Mouse (Mus musculus): ENCODE results near the gene Gpr89. TPM values are rescaled to one million over a fixed set of nuclear protein-coding genes. Genes with fewer than 3 reads are reported as not detected.

Gene Gpr89
- 35.4 and 36.0 TPM in 2 replicates for polyA plus RNA-seq (2014; fragmentation: Nextera tagmentation; extraction: Ambion mirVana)

GRCm38 (mm10) chr3:96904851-96905541 is at the start of gene Gpr89:
Gene Gpr89, minus strand, starts transcription at chr3:96905346.
- peak; percentile 97 for DNase-seq (ENCODE audit: low spot score)
- Histone ChIP-seq H3K4me1 (replicated peaks; ENCODE audit: control insufficient read depth, insufficient read depth, low read length) (peaks cover 5% of the 10 kb centered on the region; the same call in 1 of the 2 replicates), H3K27me3 (ENCODE audit: control insufficient read depth, insufficient read depth, low read length) (peaks cover 2% of the 10 kb centered on the region; the same call in 1 of the 2 replicates), H3K9me3 (ENCODE audit: control insufficient read depth, low read length) (no peaks in the 10 kb centered on the region), H3K4me2 (ENCODE audit: low read depth, low read length, severe bottlenecking) (peak within 1 kb of the TSS; percentile 96), H3K36me3 (ENCODE audit: control insufficient read depth, insufficient read depth, low read length) (no peaks in the 10 kb centered on the region), H3K4me3 (ENCODE audit: low read depth, low read length) (peak within 1 kb of the TSS; percentile 95), H3K27ac (ENCODE audit: low read depth, low read length) (no peak within 1 kb of the TSS), H3K9ac (ENCODE audit: low read length) (peak within 1 kb of the TSS; percentile 87)
- peak; percentile 98 for ATAC-seq (replicated peaks; ENCODE audit: low FRiP score)
- WGBS: under 1% methylated on average over 40 of the region's 40 CpGs

- 63% methylated on average over 14 of the region's 14 CpGs for WGBS
- Histone ChIP-seq H3K4me1 (replicated peaks; ENCODE audit: control insufficient read depth, insufficient read depth, low read length) (no peaks in the 10 kb centered on the region), H3K27ac (ENCODE audit: low read depth, low read length) (no peak overlapping the region), H3K9me3 (ENCODE audit: control insufficient read depth, low read length) (no peaks in the 10 kb centered on the region), H3K36me3 (ENCODE audit: control insufficient read depth, insufficient read depth, low read length) (no peaks in the 10 kb centered on the region), H3K4me3 (ENCODE audit: low read depth, low read length) (no peak overlapping the region), H3K9ac (ENCODE audit: low read length) (no peak overlapping the region), H3K4me2 (ENCODE audit: low read depth, low read length, severe bottlenecking) (no peak overlapping the region), H3K27me3 (ENCODE audit: control insufficient read depth, insufficient read depth, low read length) (no peaks in the 10 kb centered on the region)
- no peak for DNase-seq (ENCODE audit: low spot score)
- ATAC-seq (replicated peaks; ENCODE audit: low FRiP score): no peak
Measured at GRCm38 (mm10) chr3:96953489-96954233, 48.5 kb upstream of the Gpr89 start.

GRCm38 (mm10) chr3:96942706-96943105 is 37.6 kb upstream of the Gpr89 start:
- no peaks in the 10 kb centered on the region for H3K36me3 ChIP-seq (ENCODE audit: control insufficient read depth, insufficient read depth, low read length)
- H3K9me3 ChIP-seq (ENCODE audit: control insufficient read depth, low read length): no peaks in the 10 kb centered on the region
- 83% methylated on average over 2 of the region's 2 CpGs for WGBS
- no peak overlapping the region for H3K4me2 ChIP-seq (ENCODE audit: low read depth, low read length, severe bottlenecking)
- ATAC-seq (replicated peaks; ENCODE audit: low FRiP score): no peak
- H3K4me1 ChIP-seq (replicated peaks; ENCODE audit: control insufficient read depth, insufficient read depth, low read length): peaks cover 2% of the 10 kb centered on the region; the same call in 1 of the 2 replicates
- no peaks in the 10 kb centered on the region for H3K27me3 ChIP-seq (ENCODE audit: control insufficient read depth, insufficient read depth, low read length)
- H3K9ac ChIP-seq (ENCODE audit: low read length): no peak overlapping the region
- DNase-seq (ENCODE audit: low spot score): no peak
- no peak overlapping the region for H3K27ac ChIP-seq (ENCODE audit: low read depth, low read length)
- H3K4me3 ChIP-seq (ENCODE audit: low read depth, low read length): no peak overlapping the region

- H3K4me3 ChIP-seq (ENCODE audit: low read depth, low read length): peak overlapping the region; percentile 17; the same call in 1 of the 2 replicates
Measured at GRCm38 (mm10) chr3:96938738-96939137, 33.6 kb upstream of the Gpr89 start.

GRCm38 (mm10) chr3:96937606-96938005 is 32.5 kb upstream of the Gpr89 start:
- 36% methylated on average over 5 of the region's 5 CpGs for WGBS
- peak; percentile 76 for ATAC-seq (replicated peaks; ENCODE audit: low FRiP score)
- H3K4me2 ChIP-seq (ENCODE audit: low read depth, low read length, severe bottlenecking): no peak overlapping the region

More at GRCm38 (mm10) chr3:96938738-96939137, 33.6 kb upstream of the Gpr89 start:
- ATAC-seq (replicated peaks; ENCODE audit: low FRiP score): peak; percentile 74
- H3K27ac ChIP-seq (ENCODE audit: low read depth, low read length): no peak overlapping the region
- H3K27me3 ChIP-seq (ENCODE audit: control insufficient read depth, insufficient read depth, low read length): no peaks in the 10 kb centered on the region
- H3K36me3 ChIP-seq (ENCODE audit: control insufficient read depth, insufficient read depth, low read length): no peaks in the 10 kb centered on the region
- no peak overlapping the region for H3K9ac ChIP-seq (ENCODE audit: low read length)
- WGBS: 12% methylated on average over 11 of the region's 11 CpGs
- H3K4me2 ChIP-seq (ENCODE audit: low read depth, low read length, severe bottlenecking): peak overlapping the region; percentile 34; the same call in 1 of the 2 replicates
- H3K9me3 ChIP-seq (ENCODE audit: control insufficient read depth, low read length): no peaks in the 10 kb centered on the region
- DNase-seq (ENCODE audit: low spot score): peak; percentile 92
- peaks cover 5% of the 10 kb centered on the region; the same call in 1 of the 2 replicates for H3K4me1 ChIP-seq (replicated peaks; ENCODE audit: control insufficient read depth, insufficient read depth, low read length)

GRCm38 (mm10) chr3:96936241-96936640 is 31.1 kb upstream of the Gpr89 start:
- no peaks in the 10 kb centered on the region for H3K27me3 ChIP-seq (ENCODE audit: control insufficient read depth, insufficient read depth, low read length)
- ATAC-seq (replicated peaks; ENCODE audit: low FRiP score): no peak
- H3K4me2 ChIP-seq (ENCODE audit: low read depth, low read length, severe bottlenecking): no peak overlapping the region
- no peaks in the 10 kb centered on the region for H3K36me3 ChIP-seq (ENCODE audit: control insufficient read depth, insufficient read depth, low read length)
- DNase-seq (ENCODE audit: low spot score): no peak
- H3K9me3 ChIP-seq (ENCODE audit: control insufficient read depth, low read length): no peaks in the 10 kb centered on the region
- H3K9ac ChIP-seq (ENCODE audit: low read length): no peak overlapping the region
- 9% methylated on average over 6 of the region's 6 CpGs for WGBS
- H3K4me1 ChIP-seq (replicated peaks; ENCODE audit: control insufficient read depth, insufficient read depth, low read length): peaks cover 7% of the 10 kb centered on the region; the same call in 1 of the 2 replicates
- H3K27ac ChIP-seq (ENCODE audit: low read depth, low read length): no peak overlapping the region
- no peak overlapping the region for H3K4me3 ChIP-seq (ENCODE audit: low read depth, low read length)

More at GRCm38 (mm10) chr3:96937606-96938005, 32.5 kb upstream of the Gpr89 start:
- DNase-seq (ENCODE audit: low spot score): no peak
- H3K27ac ChIP-seq (ENCODE audit: low read depth, low read length): no peak overlapping the region
- no peaks in the 10 kb centered on the region for H3K27me3 ChIP-seq (ENCODE audit: control insufficient read depth, insufficient read depth, low read length)
- no peak overlapping the region for H3K9ac ChIP-seq (ENCODE audit: low read length)
- no peaks in the 10 kb centered on the region for H3K36me3 ChIP-seq (ENCODE audit: control insufficient read depth, insufficient read depth, low read length)
- H3K9me3 ChIP-seq (ENCODE audit: control insufficient read depth, low read length): no peaks in the 10 kb centered on the region
- no peak overlapping the region for H3K4me3 ChIP-seq (ENCODE audit: low read depth, low read length)
- peaks cover 5% of the 10 kb centered on the region; the same call in 1 of the 2 replicates for H3K4me1 ChIP-seq (replicated peaks; ENCODE audit: control insufficient read depth, insufficient read depth, low read length)

- peak; percentile 63 for DNase-seq (ENCODE audit: low spot score)
- H3K27ac ChIP-seq (ENCODE audit: low read depth, low read length): 0 out of 2 replicates have a peak overlapping the region, but pooled peaks have one; percentile 25
- no peaks in the 10 kb centered on the region for H3K27me3 ChIP-seq (ENCODE audit: control insufficient read depth, insufficient read depth, low read length)
- no peak overlapping the region; the same call in 1 of the 2 replicates for H3K4me2 ChIP-seq (ENCODE audit: low read depth, low read length, severe bottlenecking)
- H3K4me1 ChIP-seq (replicated peaks; ENCODE audit: control insufficient read depth, insufficient read depth, low read length): peaks cover 8% of the 10 kb centered on the region; the same call in 1 of the 2 replicates
- H3K9ac ChIP-seq (ENCODE audit: low read length): no peak overlapping the region
- 9% methylated on average over 5 of the region's 5 CpGs for WGBS
- peak; percentile 70 for ATAC-seq (replicated peaks; ENCODE audit: low FRiP score)
- H3K4me3 ChIP-seq (ENCODE audit: low read depth, low read length): no peak overlapping the region
- no peaks in the 10 kb centered on the region for H3K36me3 ChIP-seq (ENCODE audit: control insufficient read depth, insufficient read depth, low read length)
- H3K9me3 ChIP-seq (ENCODE audit: control insufficient read depth, low read length): no peaks in the 10 kb centered on the region
Measured at GRCm38 (mm10) chr3:96931261-96931681, 26.1 kb upstream of the Gpr89 start.

- Histone ChIP-seq H3K4me3 (ENCODE audit: low read depth, low read length) (no peak within 1 kb of the TSS), H3K9ac (ENCODE audit: low read length) (no peak within 1 kb of the TSS), H3K36me3 (ENCODE audit: control insufficient read depth, insufficient read depth, low read length) (no peaks in the 10 kb centered on the region), H3K27me3 (ENCODE audit: control insufficient read depth, insufficient read depth, low read length) (no peaks in the 10 kb centered on the region), H3K4me2 (ENCODE audit: low read depth, low read length, severe bottlenecking) (no peak within 1 kb of the TSS), H3K4me1 (replicated peaks; ENCODE audit: control insufficient read depth, insufficient read depth, low read length) (peaks cover 4% of the 10 kb centered on the region; the same call in 1 of the 2 replicates), H3K9me3 (ENCODE audit: control insufficient read depth, low read length) (no peaks in the 10 kb centered on the region), H3K27ac (ENCODE audit: low read depth, low read length) (no peak within 1 kb of the TSS)
- WGBS: 72% methylated on average over 6 of the region's 6 CpGs
- no peak for DNase-seq (ENCODE audit: low spot score)
- ATAC-seq (replicated peaks; ENCODE audit: low FRiP score): no peak
Measured at GRCm38 (mm10) chr3:96925920-96926319, 20.8 kb upstream of the Gpr89 start, which contains the start of gene Gja8. Gene Gja8, minus strand, starts transcription at chr3:96926020.
